Mouse (Mus musculus) intestine, postnatal 0 days (tissue): Measurements from ENCODE around the gene Dapk3. TPM values are rescaled to one million over a fixed set of nuclear protein-coding genes. Genes with fewer than 3 reads are reported as not detected.

Experiments used
- ATAC-seq: fragments of 200-750 bp; cut with Nextera tagmentation; 2 replicates; pipeline ENCODE4 v1.8.0; 2017; ENCODE audit warnings: mild to moderate bottlenecking, moderate TSS enrichment, moderate library complexity
- H3K27ac ChIP-seq: fragments of 300-500 bp; sonication (generic); 2 replicates; pipeline ENCODE4 v1.5.1; 2014; ENCODE audit warnings: mild to moderate bottlenecking, low read depth, low read length, moderate library complexity
- H3K27me3 ChIP-seq: fragments of 300-500 bp; sonication (generic); replicated peaks from 2 replicates; pipeline ENCODE4 v1.6.1; 2014; ENCODE audit warnings: low read length, mixed read lengths; ENCODE audit not compliant: control insufficient read depth, insufficient read depth
- H3K36me3 ChIP-seq: fragments of 300-500 bp; sonication (generic); 2 replicates; pipeline ENCODE4 v1.6.1; 2014; ENCODE audit warnings: mild to moderate bottlenecking, moderate library complexity; ENCODE audit not compliant: control insufficient read depth, insufficient read depth
- H3K4me1 ChIP-seq: fragments of 300-500 bp; sonication (generic); replicated peaks from 2 replicates; pipeline ENCODE4 v1.6.1; 2014; ENCODE audit warnings: antibody characterized with exemption, low read length, mixed read lengths; ENCODE audit not compliant: control insufficient read depth, insufficient read depth
- H3K4me2 ChIP-seq: fragments of 300-500 bp; sonication (generic); replicated peaks from 2 replicates; pipeline ENCODE4 v1.6.1; 2014; ENCODE audit warnings: low read depth, mild to moderate bottlenecking, moderate library complexity
- H3K4me3 ChIP-seq: fragments of 300-500 bp; sonication (generic); 2 replicates; pipeline ENCODE4 v1.5.1; 2014; ENCODE audit warnings: low read depth, low read length
- H3K9ac ChIP-seq: fragments of 300-500 bp; sonication (generic); 2 replicates; pipeline ENCODE4 v1.6.1; 2014; ENCODE audit warnings: mild to moderate bottlenecking, low read depth, low read length
- H3K9me3 ChIP-seq: fragments of 300-500 bp; sonication (generic); 2 replicates; pipeline ENCODE4 v1.6.1; 2016; ENCODE audit warnings: mixed run types; ENCODE audit not compliant: control insufficient read depth
- CTCF ChIP-seq: sonication (generic); IDR thresholded peaks from 2 replicates; pipeline ENCODE4 v1.5.1; 2016; ENCODE audit warnings: low read depth, mild to moderate bottlenecking, control low read depth, antibody characterized with exemption, moderate library complexity
- WGBS: fragments of 180-500 bp; shearing (Covaris S2); extraction: QIAGEN DNeasy Blood & Tissue Kit; methylation state at CpG from one replicate; pipeline ENCODE4 v1.1.7; 2014; 5-methylcytosine and 5-hydroxymethylcytosine counted together
- polyA plus RNA-seq: library from polyadenylated mRNA; unstranded; fragments of >200 nt; fragmentation: Nextera tagmentation; extraction: Ambion mirVana; gene quantifications from 2 replicates; pipeline ENCODE4 v1.2.1, GENCODE M21; 2015

Dapk3 gene
- polyA plus RNA-seq, 1 experiment from 2014 or later: 53.4 TPM

DNA sequence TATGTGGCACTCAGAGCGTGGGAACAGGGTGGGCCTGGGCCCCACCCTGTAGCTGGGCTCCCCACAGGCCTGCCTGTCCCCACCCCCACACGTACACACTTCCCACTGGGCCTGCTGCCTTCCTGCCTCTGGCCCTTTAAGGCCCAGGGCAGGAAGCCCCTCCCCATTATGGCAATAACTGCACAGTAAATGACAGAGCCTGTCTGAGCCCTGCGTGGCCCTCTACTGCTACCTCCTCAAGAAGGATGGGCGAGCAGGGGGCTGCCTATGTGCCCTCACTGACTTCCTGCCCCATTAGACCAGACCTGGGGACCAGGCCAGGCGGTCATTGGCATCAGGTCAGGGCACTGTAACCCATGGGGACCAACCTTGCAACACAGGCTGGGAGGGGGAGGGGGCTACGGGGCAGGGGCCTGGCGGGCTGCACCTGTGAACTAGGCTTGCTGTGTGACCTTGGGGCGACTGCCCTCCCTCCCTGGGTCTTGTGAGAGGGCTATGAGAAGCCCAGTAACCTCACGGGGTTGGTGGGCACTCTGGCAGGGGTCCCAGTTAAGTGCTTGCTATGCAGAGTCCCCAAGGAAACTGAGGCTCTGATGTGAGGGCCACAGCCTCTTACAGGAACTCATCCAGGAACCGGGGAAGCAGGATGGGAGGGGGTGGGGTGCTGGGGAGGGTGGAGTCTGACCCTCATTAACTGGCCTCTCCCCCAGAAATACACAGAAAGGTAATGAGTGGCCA lies 41.9 kb upstream of the Dapk3 start:
- H3K9me3 ChIP-seq: no peaks in the 10 kb centered on the region
- peak overlapping the region; percentile 83 for H3K4me2 ChIP-seq
- peaks cover 26% of the 10 kb centered on the region for H3K36me3 ChIP-seq
- peak overlapping the region; percentile 87 for H3K4me3 ChIP-seq
- TF ChIP-seq CTCF: no peak
- H3K9ac ChIP-seq: peak overlapping the region; percentile 87
- no peak for ATAC-seq
- peak overlapping the region; percentile 91 for H3K27ac ChIP-seq
- WGBS: 16% methylated on average over 9 of the region's 10 CpGs
- H3K27me3 ChIP-seq: no peaks in the 10 kb centered on the region
- peaks cover 16% of the 10 kb centered on the region for H3K4me1 ChIP-seq

DNA sequence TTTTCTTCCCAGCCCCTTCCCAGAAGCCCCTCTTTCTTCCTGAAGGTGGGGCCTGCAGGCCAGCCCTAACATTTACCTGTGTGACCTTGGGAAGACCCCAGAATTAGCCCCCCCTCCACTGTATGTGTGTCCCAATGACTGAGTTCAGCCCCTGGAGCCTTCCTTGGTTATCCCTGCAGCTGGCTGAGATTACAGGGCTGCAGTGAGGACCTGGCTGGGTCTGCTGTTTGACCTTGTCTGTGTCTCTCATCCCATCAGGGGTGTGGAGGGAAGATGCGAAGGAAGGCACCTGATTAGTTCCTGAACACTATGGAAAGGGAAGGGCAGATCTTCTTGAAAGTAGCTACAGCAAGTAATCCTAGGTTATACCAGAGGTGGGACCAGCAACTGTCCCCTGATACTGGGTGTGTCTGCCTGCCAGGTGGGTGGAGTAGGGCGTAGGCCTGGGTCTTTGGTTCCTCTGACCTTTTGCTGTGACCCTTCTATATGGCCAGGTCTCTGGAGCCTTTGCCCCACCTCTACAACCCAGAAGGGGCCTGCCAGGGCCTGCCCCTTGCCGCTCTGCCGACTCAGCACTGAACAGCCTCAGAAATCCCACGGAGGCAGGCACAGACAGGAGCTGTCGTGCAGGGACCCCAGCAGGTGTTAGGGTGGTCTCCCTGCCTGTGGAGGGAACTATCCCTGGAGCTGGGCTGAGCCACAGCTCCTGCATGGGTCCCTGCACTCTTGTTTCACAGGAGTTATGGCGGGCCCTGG lies 41.2 kb upstream of the Dapk3 start:
- Histone ChIP-seq H3K36me3 (peaks cover 32% of the 10 kb centered on the region), H3K27me3 (no peaks in the 10 kb centered on the region), H3K27ac (peak overlapping the region; percentile 91), H3K4me1 (peaks cover 20% of the 10 kb centered on the region), H3K4me2 (peak overlapping the region; percentile 83), H3K9ac (peak overlapping the region; percentile 87), H3K9me3 (no peaks in the 10 kb centered on the region), H3K4me3 (peak overlapping the region; percentile 87)
- WGBS: 49% methylated on average over 7 of the region's 7 CpGs
- ATAC-seq: no peak
- TF ChIP-seq CTCF: no peak

DNA sequence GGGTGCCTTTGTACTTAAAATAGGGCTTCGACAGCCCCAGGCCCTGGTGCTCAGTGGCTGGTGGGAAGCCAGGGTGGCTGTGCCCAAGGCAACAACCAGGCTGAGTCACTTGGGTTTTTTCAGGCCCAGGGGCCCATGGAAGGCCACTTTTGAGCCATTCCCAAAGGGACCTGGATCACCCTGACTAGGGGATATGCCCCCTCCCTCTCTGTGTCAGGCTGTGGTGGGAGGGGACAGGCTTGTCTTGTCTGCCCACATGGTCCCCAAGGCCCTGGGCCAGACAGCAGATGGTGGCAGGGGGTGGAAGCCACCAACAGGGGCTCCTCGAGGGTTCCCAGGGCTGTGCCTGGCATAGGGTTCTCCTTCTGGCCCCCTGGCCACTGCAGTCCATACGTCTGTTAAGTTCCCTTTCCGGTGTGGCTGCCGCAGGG lies 40.2 kb upstream of the Dapk3 start:
- H3K4me1 ChIP-seq: peaks cover 20% of the 10 kb centered on the region
- peak overlapping the region; percentile 7; the same call in 1 of the 2 replicates for H3K4me3 ChIP-seq
- no peak for TF ChIP-seq CTCF
- H3K27me3 ChIP-seq: no peaks in the 10 kb centered on the region
- H3K36me3 ChIP-seq: peaks cover 41% of the 10 kb centered on the region
- H3K9me3 ChIP-seq: no peaks in the 10 kb centered on the region
- peak overlapping the region; percentile 26; the same call in 1 of the 2 replicates for H3K9ac ChIP-seq
- 58% methylated on average over 5 of the region's 5 CpGs for WGBS
- no peak for ATAC-seq
- H3K4me2 ChIP-seq: peak overlapping the region; percentile 83
- H3K27ac ChIP-seq: peak overlapping the region; percentile 91

DNA sequence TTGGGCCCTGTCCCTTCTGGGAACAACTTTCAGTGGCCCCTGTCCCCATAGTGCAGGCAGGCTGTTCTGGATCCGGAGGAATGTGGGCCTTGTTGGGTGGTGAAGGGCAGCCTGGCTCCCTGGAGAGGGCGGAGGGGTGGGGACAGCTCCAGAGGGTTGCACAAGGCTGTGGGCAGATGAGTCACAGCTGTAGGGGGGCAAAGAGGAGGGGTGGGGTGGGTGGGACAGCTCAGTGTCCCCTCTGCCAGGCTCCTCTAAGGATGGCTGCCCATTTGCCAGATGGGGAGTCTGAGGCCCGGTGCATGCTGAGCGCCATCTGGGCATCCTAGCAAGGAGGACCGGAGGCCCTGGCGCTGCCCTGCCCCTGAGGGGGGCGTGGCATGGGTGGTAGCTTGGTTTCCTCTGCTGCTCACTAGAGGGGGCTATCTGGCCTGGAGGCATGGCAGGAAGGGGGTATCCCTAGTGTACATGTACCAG lies 39.6 kb upstream of the Dapk3 start:
- H3K27me3 ChIP-seq: no peaks in the 10 kb centered on the region
- no peak for ATAC-seq
- peak overlapping the region; percentile 91 for H3K27ac ChIP-seq
- peaks cover 47% of the 10 kb centered on the region for H3K36me3 ChIP-seq
- no peak overlapping the region for H3K9ac ChIP-seq
- 62% methylated on average over 6 of the region's 7 CpGs for WGBS
- TF ChIP-seq CTCF: peak; percentile 42
- H3K9me3 ChIP-seq: no peaks in the 10 kb centered on the region
- peak overlapping the region; percentile 83 for H3K4me2 ChIP-seq
- H3K4me3 ChIP-seq: no peak overlapping the region
- H3K4me1 ChIP-seq: peaks cover 20% of the 10 kb centered on the region

DNA sequence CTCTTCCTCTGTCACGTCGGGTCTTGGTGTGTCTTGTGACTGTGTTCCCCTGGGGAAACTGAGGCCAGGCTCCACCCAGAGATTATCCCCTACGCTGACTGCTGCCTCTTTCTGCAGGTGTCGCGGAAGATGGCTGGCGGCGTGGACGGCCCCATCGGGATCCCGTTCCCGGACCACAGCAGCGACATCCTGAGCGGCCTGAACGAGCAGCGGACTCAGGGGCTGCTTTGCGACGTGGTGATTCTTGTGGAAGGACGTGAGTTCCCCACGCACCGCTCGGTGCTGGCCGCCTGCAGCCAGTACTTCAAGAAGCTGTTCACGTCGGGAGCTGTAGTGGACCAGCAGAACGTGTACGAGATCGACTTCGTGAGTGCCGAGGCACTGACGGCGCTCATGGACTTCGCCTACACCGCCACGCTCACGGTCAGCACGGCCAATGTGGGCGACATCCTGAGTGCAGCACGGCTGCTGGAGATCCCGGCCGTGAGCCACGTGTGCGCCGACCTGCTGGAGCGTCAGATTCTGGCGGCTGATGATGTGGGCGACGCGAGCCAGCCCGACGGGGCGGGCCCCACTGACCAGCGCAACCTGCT lies 38.9 kb upstream of the Dapk3 start:
- Histone ChIP-seq H3K4me1 (peaks cover 20% of the 10 kb centered on the region), H3K4me3 (no peak overlapping the region), H3K36me3 (peaks cover 55% of the 10 kb centered on the region), H3K27me3 (no peaks in the 10 kb centered on the region), H3K27ac (peak overlapping the region; percentile 91), H3K9ac (no peak overlapping the region), H3K4me2 (no peak overlapping the region), H3K9me3 (no peaks in the 10 kb centered on the region)
- no peak for TF ChIP-seq CTCF
- ATAC-seq: no peak
- WGBS: 91% methylated on average over 52 of the region's 52 CpGs

DNA sequence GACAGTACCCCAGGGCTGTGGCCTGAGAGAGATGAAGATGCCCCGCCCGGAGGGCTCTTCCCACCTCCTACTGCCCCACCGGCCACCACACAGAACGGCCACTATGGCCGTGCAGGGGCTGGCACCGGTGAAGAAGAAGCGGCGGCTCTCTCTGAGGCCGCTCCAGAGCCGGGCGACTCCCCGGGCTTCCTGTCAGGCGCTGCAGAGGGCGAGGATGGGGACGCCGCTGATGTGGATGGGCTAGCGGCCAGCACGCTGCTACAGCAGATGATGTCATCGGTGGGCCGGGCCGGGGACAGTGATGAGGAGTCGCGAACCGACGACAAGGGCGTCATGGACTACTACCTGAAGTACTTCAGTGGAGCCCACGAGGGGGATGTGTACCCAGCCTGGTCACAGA lies 38.1 kb upstream of the Dapk3 start:
- Histone ChIP-seq H3K27ac (peak overlapping the region; percentile 91), H3K4me3 (no peak overlapping the region), H3K9ac (no peak overlapping the region), H3K9me3 (no peaks in the 10 kb centered on the region), H3K4me2 (peak overlapping the region; percentile 14; the same call in 1 of the 2 replicates), H3K4me1 (peaks cover 20% of the 10 kb centered on the region), H3K36me3 (peaks cover 58% of the 10 kb centered on the region), H3K27me3 (no peaks in the 10 kb centered on the region)
- WGBS: 83% methylated on average over 27 of the region's 27 CpGs
- ATAC-seq: no peak
- TF ChIP-seq CTCF: no peak
